Mouse (Mus musculus) testis, adult 2 months (tissue): ENCODE results near the gene Lpxn.

Experiments
- CTCF ChIP-seq: fragments of 200-500 bp; IDR thresholded peaks from 2 replicates; pipeline ENCODE4 v1.5.1; 2012; ENCODE audit warnings: low read depth, mild to moderate bottlenecking, inconsistent platforms, low read length, moderate library complexity; ENCODE audit not compliant: control insufficient read depth, insufficient read depth, insufficient replicate concordance
- POLR2A ChIP-seq: fragments of 200-500 bp; IDR thresholded peaks from 2 replicates; pipeline ENCODE4 v1.6.1; 2012; ENCODE audit warnings: low read depth, mild to moderate bottlenecking, inconsistent platforms, low read length, moderate library complexity; ENCODE audit not compliant: control insufficient read depth

- no peak for TF ChIP-seq CTCF
- TF ChIP-seq POLR2A: no peak
Measured at GRCm38 (mm10) chr19:12801046-12801445, 5.1 kb downstream of the Lpxn start.
